Mouse (Mus musculus) kidney, postnatal 14 days (tissue): ENCODE results near the gene Taar8c.

Experiments used
- DNase-seq: peaks from one replicate; pipeline ENCODE4 v3.0.0; 2022; ENCODE audit warnings: mixed read lengths

The Taar8c gene

GRCm38 (mm10) chr10:24058986-24059385, 42.7 kb downstream of the Taar8c start:
- no peak for DNase-seq

GRCm38 (mm10) chr10:24052039-24052438, 49.7 kb downstream of the Taar8c start:
- no peak for DNase-seq
